Comparison of ENCODE assay signal across 8 mouse cellular contexts in the genomic region with DNA sequence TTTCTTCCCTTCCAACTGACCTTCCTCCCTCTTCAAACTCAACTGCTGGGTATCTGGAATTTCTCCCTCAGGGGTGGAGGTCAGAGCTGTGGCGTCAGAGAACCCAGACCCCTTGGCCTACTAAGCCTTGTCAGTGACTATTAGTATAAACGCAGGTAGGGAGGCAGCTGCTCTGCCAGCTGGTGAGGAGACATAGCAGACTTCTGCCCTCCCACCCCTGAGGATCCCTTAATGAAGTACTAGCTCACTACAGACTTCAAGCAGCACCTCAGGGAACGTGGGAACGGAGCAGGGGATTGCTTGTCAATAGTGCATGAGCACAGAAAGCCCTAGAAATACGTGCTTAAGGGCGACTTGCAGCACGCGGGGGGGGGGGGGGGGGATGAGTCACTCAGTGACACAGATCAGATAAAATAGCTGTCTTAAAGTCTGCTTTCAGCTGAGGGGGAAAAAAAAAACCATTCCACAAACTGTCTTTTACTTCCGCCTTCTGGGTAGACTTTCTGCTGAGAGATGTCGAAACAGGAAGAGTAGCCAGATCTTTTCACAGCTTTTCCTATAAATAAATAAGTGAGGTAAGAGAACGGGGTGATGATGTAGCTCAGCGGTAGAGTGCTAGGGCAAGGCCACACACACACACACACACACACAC.
DNase-seq lines count a peak whose midpoint lies in the region; ATAC-seq lines count a peak whose summit lies in the region.

No protein-coding gene starts in this region.

- DNase-seq in hindbrain, embryonic 10.5 days (ENCODE audit: low spot score), result peak; percentile 17
- no peak for DNase-seq in hindbrain, embryonic 11.5 days (ENCODE audit: low spot score)
- peak; percentile 99 for DNase-seq in 416B (ENCODE audit: low read depth)
- peak; percentile 65 for DNase-seq in brain, adult 2 months (ENCODE audit: low read depth, low spot score)
- DNase-seq in intestine, embryonic 14.5 days (ENCODE audit: low spot score), result peak; percentile 55
- no peak for DNase-seq in forebrain, embryonic 11.5 days (ENCODE audit: low spot score)
- DNase-seq in cerebellum, postnatal 4 days (ENCODE audit: low spot score in 2 of 2), result no peak

- no peaks in the 10 kb centered on the region for H3K27me3 ChIP-seq in hindbrain, embryonic 10.5 days (ENCODE audit: insufficient read depth, poor library complexity, severe bottlenecking)
- H3K27me3 ChIP-seq in hindbrain, embryonic 11.5 days (ENCODE audit: control insufficient read depth, insufficient read depth, low read length), result no peaks in the 10 kb centered on the region
- H3K27me3 ChIP-seq in intestine, embryonic 14.5 days (replicated peaks; ENCODE audit: control insufficient read depth, insufficient read depth, low read length), result no peaks in the 10 kb centered on the region
- H3K27me3 ChIP-seq in forebrain, embryonic 11.5 days (ENCODE audit: control insufficient read depth, insufficient read depth, low read length), result no peaks in the 10 kb centered on the region

- H3K4me2 ChIP-seq in hindbrain, embryonic 11.5 days (replicated peaks; ENCODE audit: low read depth, low read length), result no peak overlapping the region
- peak overlapping the region; percentile 28 for H3K4me2 ChIP-seq in intestine, embryonic 14.5 days (ENCODE audit: low read length)
- H3K4me2 ChIP-seq in forebrain, embryonic 11.5 days (ENCODE audit: low read depth, low read length, severe bottlenecking), result no peak overlapping the region

- 0 out of 2 replicates have a peak overlapping the region, but pooled peaks have one; percentile 24 for H3K27ac ChIP-seq in hindbrain, embryonic 10.5 days
- H3K27ac ChIP-seq in hindbrain, embryonic 11.5 days (ENCODE audit: low read depth, low read length), result no peak overlapping the region
- H3K27ac ChIP-seq in intestine, embryonic 14.5 days (ENCODE audit: low read depth), result no peak overlapping the region
- no peak overlapping the region for H3K27ac ChIP-seq in forebrain, embryonic 11.5 days (ENCODE audit: low read depth, low read length)

- H3K9ac ChIP-seq in hindbrain, embryonic 11.5 days (ENCODE audit: low read depth, low read length), result no peak overlapping the region
- H3K9ac ChIP-seq in intestine, embryonic 14.5 days (ENCODE audit: low read length), result no peak overlapping the region
- H3K9ac ChIP-seq in forebrain, embryonic 11.5 days (ENCODE audit: low read length), result no peak overlapping the region

- H3K4me1 ChIP-seq in hindbrain, embryonic 10.5 days (replicated peaks), result peaks cover 6% of the 10 kb centered on the region
- H3K4me1 ChIP-seq in hindbrain, embryonic 11.5 days (replicated peaks; ENCODE audit: control insufficient read depth, insufficient read depth, low read length), result no peaks in the 10 kb centered on the region
- H3K4me1 ChIP-seq in intestine, embryonic 14.5 days (replicated peaks; ENCODE audit: control insufficient read depth, insufficient read depth, low read length), result peaks cover 6% of the 10 kb centered on the region
- H3K4me1 ChIP-seq in forebrain, embryonic 11.5 days (replicated peaks; ENCODE audit: control insufficient read depth, insufficient read depth, low read length), result no peaks in the 10 kb centered on the region

- H3K9me3 ChIP-seq in hindbrain, embryonic 10.5 days, result no peaks in the 10 kb centered on the region
- H3K9me3 ChIP-seq in hindbrain, embryonic 11.5 days (ENCODE audit: control insufficient read depth, low read length), result no peaks in the 10 kb centered on the region
- no peaks in the 10 kb centered on the region for H3K9me3 ChIP-seq in intestine, embryonic 14.5 days (ENCODE audit: control insufficient read depth, low read length)
- no peaks in the 10 kb centered on the region for H3K9me3 ChIP-seq in forebrain, embryonic 11.5 days (ENCODE audit: control insufficient read depth, low read length)

- no peak overlapping the region for H3K4me3 ChIP-seq in hindbrain, embryonic 10.5 days
- no peak overlapping the region for H3K4me3 ChIP-seq in hindbrain, embryonic 11.5 days (ENCODE audit: low read depth, low read length)
- H3K4me3 ChIP-seq in intestine, embryonic 14.5 days (ENCODE audit: low read depth, low read length), result no peak overlapping the region
- no peak overlapping the region for H3K4me3 ChIP-seq in forebrain, embryonic 11.5 days (ENCODE audit: low read depth, low read length)

- ATAC-seq in hindbrain, embryonic 11.5 days (ENCODE audit: low FRiP score), result no peak
- ATAC-seq in intestine, embryonic 14.5 days (replicated peaks; ENCODE audit: low FRiP score, low TSS enrichment, low read depth), result no peak
- peak; percentile 80 for ATAC-seq in neutrophil, adult 5-6 weeks (ENCODE audit: extremely low read depth, insufficient number of reproducible peaks, low FRiP score, poor library complexity, severe bottlenecking)
- no peak for ATAC-seq in forebrain, embryonic 11.5 days (replicated peaks; ENCODE audit: low FRiP score)

- WGBS in hindbrain, embryonic 10.5 days, result 64% methylated on average over 12 of the region's 12 CpGs
- 68% methylated on average over 12 of the region's 12 CpGs for WGBS in hindbrain, embryonic 11.5 days
- 15% methylated on average over 12 of the region's 12 CpGs for WGBS in intestine, embryonic 14.5 days
- 74% methylated on average over 11 of the region's 12 CpGs for WGBS in forebrain, embryonic 11.5 days

- no peaks in the 10 kb centered on the region for H3K36me3 ChIP-seq in hindbrain, embryonic 10.5 days
- no peaks in the 10 kb centered on the region for H3K36me3 ChIP-seq in hindbrain, embryonic 11.5 days (ENCODE audit: control insufficient read depth, insufficient read depth, low read length)
- no peaks in the 10 kb centered on the region for H3K36me3 ChIP-seq in intestine, embryonic 14.5 days (ENCODE audit: control insufficient read depth, insufficient read depth, low read length)
- H3K36me3 ChIP-seq in forebrain, embryonic 11.5 days (ENCODE audit: control insufficient read depth, insufficient read depth, low read length), result no peaks in the 10 kb centered on the region

Comparison
In these comparisons a context has a peak if more than half of its experiments do, and no peak if none do; other contexts are left out.
1. DNase-seq: peak in hindbrain, embryonic 10.5 days (single experiment), 416B (single experiment), brain, adult 2 months (single experiment) and intestine, embryonic 14.5 days (single experiment); none in hindbrain, embryonic 11.5 days (single experiment), forebrain, embryonic 11.5 days (single experiment) and cerebellum, postnatal 4 days (0 of 2).